Mouse (Mus musculus): ENCODE measurements around the gene Rftn1.

DNA sequence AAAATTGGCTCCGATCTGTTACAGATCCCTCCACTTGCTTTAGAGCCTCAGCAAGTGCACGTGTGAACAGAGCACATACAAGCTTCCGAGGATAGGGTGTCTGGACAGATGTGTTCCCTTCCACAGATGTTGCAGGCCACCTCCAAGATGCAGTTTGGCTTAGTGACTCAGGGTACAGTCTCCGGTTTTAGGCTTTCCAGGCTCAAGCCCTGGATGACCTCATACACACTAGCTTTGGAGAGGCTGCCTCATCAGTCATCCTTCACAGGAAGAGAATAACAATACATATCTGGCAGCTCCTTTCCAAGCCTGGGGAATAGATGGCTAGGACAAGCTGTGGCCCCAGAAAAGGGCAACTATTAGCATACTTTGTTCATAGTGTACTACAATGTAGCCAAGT is 65.8 kb downstream of the Rftn1 start:
- TF ChIP-seq CTCF (IDR thresholded peaks at IDR 0.05; ENCODE audit: extremely low read depth, insufficient read depth, insufficient read length, insufficient replicate concordance) (no peak), POLR2A (IDR thresholded peaks at IDR 0.05; ENCODE audit: low read depth, low read length) (no peak)

Measured in spleen, adult 2 months (tissue).